27 mouse cellular contexts compared by ENCODE assay signal in the genomic region with DNA sequence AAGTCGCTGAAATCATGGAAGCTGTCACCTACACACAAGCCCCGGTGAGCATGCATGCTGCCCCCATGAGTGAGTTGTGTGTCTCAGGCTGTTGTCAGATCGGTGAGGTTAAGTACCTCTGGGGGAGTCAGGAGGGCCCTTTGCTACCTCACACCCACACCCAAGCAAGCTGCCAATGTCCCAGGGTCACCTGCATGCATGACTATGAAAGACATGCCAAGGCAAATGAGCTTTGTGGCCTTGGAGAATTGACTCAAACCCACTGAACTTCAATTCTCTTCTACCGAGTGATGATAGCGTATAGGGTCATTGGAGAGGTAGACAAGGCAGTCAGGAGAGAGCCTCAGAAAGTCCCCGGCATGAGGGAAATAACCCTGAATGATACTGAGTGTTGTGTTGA. TPM values are rescaled to one million over a fixed set of nuclear protein-coding genes. Genes with fewer than 3 reads are reported as not detected.
"Had no signal": no experiment of that assay in that cellular context is flagged by ENCODE, and none has a peak within 500 bp of the region (broad histone marks: within the 10 kb centered on the region; RNA-seq: fewer than 3 reads in every experiment).

No protein-coding gene starts in this region.

- DNase-seq: cerebellum, adult 9-10 months; cerebellum, adult 9-11 months; cerebellum, postnatal 10 days; cerebellum, postnatal 14 days; cerebellum, postnatal 25 days; cerebellum, postnatal 36 days; embryo, embryonic 11 days; forebrain, postnatal 0 days; gastrocnemius, adult 2 months; gastrocnemius, postnatal 10 days; gastrocnemius, postnatal 14 days; gastrocnemius, postnatal 25 days; gastrocnemius, postnatal 36 days; heart, adult 11 months; heart, adult 18-20 months; heart, adult 2 months had no signal

- H3K27ac ChIP-seq: embryonic facial prominence, embryonic 10.5 days; embryonic facial prominence, embryonic 12.5 days; embryonic facial prominence, embryonic 13.5 days; embryonic facial prominence, embryonic 15.5 days; forebrain, embryonic 10.5 days; forebrain, embryonic 12.5 days; forebrain, embryonic 13.5 days; forebrain, embryonic 15.5 days; gastrocnemius, adult 2 months; heart, adult 2 months had no signal

- H3K4me3 ChIP-seq: embryonic facial prominence, embryonic 10.5 days; embryonic facial prominence, embryonic 12.5 days; embryonic facial prominence, embryonic 13.5 days; embryonic facial prominence, embryonic 15.5 days; erythroblast, embryonic 14.5 days; forebrain, embryonic 10.5 days; forebrain, embryonic 12.5 days; forebrain, embryonic 13.5 days; forebrain, embryonic 15.5 days; gastrocnemius, adult 2 months; heart, adult 2 months had no signal

RNA-seq across cellular contexts. Expression of gene Col15a1, which starts 41.2 kb away (rescaled TPM):
- total RNA-seq: common myeloid progenitor, adult 5-6 weeks; granulocyte monocyte progenitor cell, adult 5-6 weeks had no signal
- polyA plus RNA-seq: erythroblast, embryonic 14.5 days had no signal
